Mouse (Mus musculus): ENCODE data around the gene Pim3.

DNA sequence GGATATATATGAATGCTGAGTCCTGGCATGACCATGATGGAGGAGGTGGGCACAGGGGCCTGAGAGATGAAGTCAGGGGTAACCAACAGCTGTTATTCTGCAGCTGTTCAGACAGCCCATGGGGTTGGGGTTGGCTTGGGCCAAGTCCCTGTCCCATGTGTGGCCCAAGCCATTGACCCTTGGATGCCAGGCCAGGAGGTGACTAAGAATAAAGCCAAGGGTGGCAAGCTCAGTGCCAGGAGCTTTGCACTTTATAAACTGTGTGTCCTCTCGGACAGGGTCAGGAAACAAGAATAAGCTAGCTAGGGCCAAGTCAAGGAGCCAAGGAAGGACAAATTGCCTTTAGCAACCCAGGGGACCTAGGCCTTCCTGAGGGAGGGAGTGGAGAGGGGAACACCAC is 30.3 kb downstream of the Pim3 start:
- no peak for TF ChIP-seq CTCF (IDR thresholded peaks at IDR 0.05; ENCODE audit: insufficient read depth, low read length)
- no peak for TF ChIP-seq POLR2A (IDR thresholded peaks at IDR 0.05; ENCODE audit: borderline replicate concordance, extremely low read depth, low read depth, low read length)

All from lung, adult 2 months (tissue).